Mouse (Mus musculus) hindbrain, embryonic 12.5 days (tissue): ENCODE measurements around the gene Smarcad1. TPM values are rescaled to one million over a fixed set of nuclear protein-coding genes. Genes with fewer than 3 reads are reported as not detected.
"Not testable (repeated sequence)": the region's sequence is repeated elsewhere in the genome, so short reads cannot be mapped to it uniquely, and the experiment has no call there.

Experiments used
- ATAC-seq: fragments of 200-750 bp; cut with Nextera tagmentation; 2 replicates; pipeline ENCODE4 v1.8.0; 2017; ENCODE audit warnings: moderate TSS enrichment; ENCODE audit not compliant: low FRiP score
- H3K27ac ChIP-seq: fragments of 300-500 bp; sonication (generic); 2 replicates; pipeline ENCODE4 v1.5.1; 2016; ENCODE audit warnings: mild to moderate bottlenecking
- H3K27me3 ChIP-seq: fragments of 300-500 bp; sonication (generic); 2 replicates; pipeline ENCODE4 v1.6.1; 2016; ENCODE audit warnings: mild to moderate bottlenecking
- H3K36me3 ChIP-seq: fragments of 300-500 bp; sonication (generic); 2 replicates; pipeline ENCODE4 v1.6.1; 2016; ENCODE audit warnings: mild to moderate bottlenecking
- H3K4me1 ChIP-seq: fragments of 300-500 bp; sonication (generic); 2 replicates; pipeline ENCODE4 v1.6.1; 2016
- H3K4me2 ChIP-seq: fragments of 300-500 bp; sonication (generic); replicated peaks from 2 replicates; pipeline ENCODE4 v1.6.1; 2016; ENCODE audit warnings: mild to moderate bottlenecking
- H3K4me3 ChIP-seq: fragments of 300-500 bp; sonication (generic); 2 replicates; pipeline ENCODE4 v1.5.1; 2016; ENCODE audit warnings: mild to moderate bottlenecking
- H3K9ac ChIP-seq: fragments of 300-500 bp; sonication (generic); 2 replicates; pipeline ENCODE4 v1.6.1; 2016; ENCODE audit warnings: mild to moderate bottlenecking, moderate library complexity
- H3K9me3 ChIP-seq: fragments of 300-500 bp; sonication (generic); replicated peaks from 2 replicates; pipeline ENCODE4 v1.6.1; 2016; ENCODE audit warnings: mild to moderate bottlenecking
- WGBS: fragments of 180-500 bp; shearing (Covaris S2); methylation state at CpG from one replicate; pipeline ENCODE4 v1.1.7; 2016; 5-methylcytosine and 5-hydroxymethylcytosine counted together
- polyA plus RNA-seq: library from polyadenylated mRNA; unstranded; fragments of >200 nt; fragmentation: Nextera tagmentation; extraction: Ambion mirVana; gene quantifications from 2 replicates; pipeline ENCODE4 v1.2.1, GENCODE M21; 2016

The Smarcad1 gene
- polyA plus RNA-seq, result 122 and 134 TPM in 2 replicates

- peak; percentile 96 for ATAC-seq
- Histone ChIP-seq H3K4me1 (peaks cover 13% of the 10 kb centered on the region), H3K9me3 (peaks cover 3% of the 10 kb centered on the region; the same call in 1 of the 2 replicates), H3K9ac (peak within 1 kb of the TSS; percentile 87), H3K27ac (peak within 1 kb of the TSS; percentile 99), H3K27me3 (no peaks in the 10 kb centered on the region), H3K4me2 (peak within 1 kb of the TSS; percentile 76), H3K4me3 (peak within 1 kb of the TSS; percentile 84), H3K36me3 (peaks cover 33% of the 10 kb centered on the region)
- under 1% methylated on average over 81 of the region's 81 CpGs for WGBS
Measured at GRCm38 (mm10) chr6:65042491-65043171, at the start of gene Smarcad1. Smarcad1 (plus strand) TSS chr6:65042583.

GRCm38 (mm10) chr6:64996824-64997421 is 45.5 kb upstream of the Smarcad1 start:
- H3K4me1 ChIP-seq, result no peaks in the 10 kb centered on the region
- H3K9ac ChIP-seq, result no peak overlapping the region
- H3K27ac ChIP-seq, result no peak overlapping the region
- no peaks in the 10 kb centered on the region for H3K9me3 ChIP-seq
- no peaks in the 10 kb centered on the region for H3K27me3 ChIP-seq
- 50% methylated on average over 13 of the region's 13 CpGs for WGBS
- no peak overlapping the region for H3K4me3 ChIP-seq
- no peak for ATAC-seq
- H3K36me3 ChIP-seq, result no peaks in the 10 kb centered on the region
- no peak overlapping the region for H3K4me2 ChIP-seq

GRCm38 (mm10) chr6:64997805-64998204 is 44.6 kb upstream of the Smarcad1 start:
- Histone ChIP-seq H3K9ac (no peak overlapping the region), H3K4me2 (no peak overlapping the region), H3K36me3 (no peaks in the 10 kb centered on the region), H3K27ac (no peak overlapping the region), H3K4me3 (no peak overlapping the region), H3K9me3 (no peaks in the 10 kb centered on the region), H3K4me1 (no peaks in the 10 kb centered on the region), H3K27me3 (no peaks in the 10 kb centered on the region)
- ATAC-seq, result no peak
- WGBS, result 85% methylated on average over 2 of the region's 2 CpGs

GRCm38 (mm10) chr6:65000757-65001156 is 41.6 kb upstream of the Smarcad1 start:
- 87% methylated on average over 5 of the region's 5 CpGs for WGBS
- H3K4me1 ChIP-seq, H3K4me2 ChIP-seq, H3K27ac ChIP-seq, H3K4me3 ChIP-seq, H3K27me3 ChIP-seq, H3K9ac ChIP-seq, ATAC-seq, H3K36me3 ChIP-seq, H3K9me3 ChIP-seq: not testable (repeated sequence)

- Histone ChIP-seq H3K27me3 (no peaks in the 10 kb centered on the region), H3K4me2 (no peak overlapping the region), H3K9me3 (no peaks in the 10 kb centered on the region), H3K9ac (no peak overlapping the region), H3K27ac (no peak overlapping the region), H3K36me3 (no peaks in the 10 kb centered on the region), H3K4me1 (no peaks in the 10 kb centered on the region), H3K4me3 (no peak overlapping the region)
- ATAC-seq, result no peak
- WGBS, result 84% methylated on average over 3 of the region's 3 CpGs
Measured at GRCm38 (mm10) chr6:65002196-65002595, 40.2 kb upstream of the Smarcad1 start.

GRCm38 (mm10) chr6:65008836-65009235 is 33.5 kb upstream of the Smarcad1 start:
- H3K27ac ChIP-seq, result no peak overlapping the region
- no peaks in the 10 kb centered on the region for H3K27me3 ChIP-seq
- no peaks in the 10 kb centered on the region for H3K9me3 ChIP-seq
- H3K4me3 ChIP-seq, result no peak overlapping the region
- WGBS, result 78% methylated on average over 5 of the region's 5 CpGs
- no peak for ATAC-seq
- no peaks in the 10 kb centered on the region for H3K4me1 ChIP-seq
- no peaks in the 10 kb centered on the region for H3K36me3 ChIP-seq
- no peak overlapping the region for H3K4me2 ChIP-seq
- H3K9ac ChIP-seq, result no peak overlapping the region

- no peaks in the 10 kb centered on the region for H3K9me3 ChIP-seq
- no peaks in the 10 kb centered on the region for H3K4me1 ChIP-seq
- no peak overlapping the region for H3K4me2 ChIP-seq
- H3K27me3 ChIP-seq, result no peaks in the 10 kb centered on the region
- H3K36me3 ChIP-seq, result no peaks in the 10 kb centered on the region
- no peak for ATAC-seq
- WGBS, result 87% methylated on average over 5 of the region's 5 CpGs
- H3K27ac ChIP-seq, result no peak overlapping the region
- H3K9ac ChIP-seq, result no peak overlapping the region
- H3K4me3 ChIP-seq, result no peak overlapping the region
Measured at GRCm38 (mm10) chr6:65011444-65011990, 30.9 kb upstream of the Smarcad1 start.

- Histone ChIP-seq H3K4me2 (no peak overlapping the region), H3K9ac (no peak overlapping the region), H3K9me3 (no peaks in the 10 kb centered on the region), H3K4me3 (no peak overlapping the region), H3K27ac (no peak overlapping the region), H3K4me1 (no peaks in the 10 kb centered on the region), H3K36me3 (no peaks in the 10 kb centered on the region), H3K27me3 (no peaks in the 10 kb centered on the region)
- WGBS, result 90% methylated on average over 2 of the region's 2 CpGs
- no peak for ATAC-seq
Measured at GRCm38 (mm10) chr6:65012142-65012541, 30.2 kb upstream of the Smarcad1 start.

GRCm38 (mm10) chr6:65017566-65017965 is 24.8 kb upstream of the Smarcad1 start:
- no peak for ATAC-seq
- 96% methylated on average over 10 of the region's 10 CpGs for WGBS
- no peak overlapping the region for H3K4me2 ChIP-seq

GRCm38 (mm10) chr6:65018966-65019365 is 23.4 kb upstream of the Smarcad1 start:
- H3K4me1 ChIP-seq, H3K9ac ChIP-seq, ATAC-seq, H3K4me2 ChIP-seq, H3K9me3 ChIP-seq, H3K27ac ChIP-seq, H3K4me3 ChIP-seq, H3K27me3 ChIP-seq, H3K36me3 ChIP-seq: not testable (repeated sequence)
- WGBS, result 86% methylated on average over 5 of the region's 5 CpGs

More at GRCm38 (mm10) chr6:65017566-65017965, 24.8 kb upstream of the Smarcad1 start:
- Histone ChIP-seq H3K9ac (no peak overlapping the region), H3K9me3 (no peaks in the 10 kb centered on the region), H3K36me3 (no peaks in the 10 kb centered on the region), H3K27me3 (no peaks in the 10 kb centered on the region), H3K4me1 (no peaks in the 10 kb centered on the region), H3K4me3 (no peak overlapping the region), H3K27ac (no peak overlapping the region)

- no peak for ATAC-seq
Measured at GRCm38 (mm10) chr6:65021883-65022282, 20.5 kb upstream of the Smarcad1 start.

GRCm38 (mm10) chr6:65023053-65023452 is 19.3 kb upstream of the Smarcad1 start:
- 77% methylated on average over 6 of the region's 6 CpGs for WGBS
- Histone ChIP-seq H3K9me3 (no peaks in the 10 kb centered on the region), H3K27ac (no peak overlapping the region), H3K36me3 (no peaks in the 10 kb centered on the region), H3K27me3 (no peaks in the 10 kb centered on the region), H3K4me3 (no peak overlapping the region), H3K9ac (no peak overlapping the region), H3K4me2 (no peak overlapping the region), H3K4me1 (no peaks in the 10 kb centered on the region)
- ATAC-seq, result no peak

More at GRCm38 (mm10) chr6:65021883-65022282, 20.5 kb upstream of the Smarcad1 start:
- H3K27ac ChIP-seq, result no peak overlapping the region
- no peak overlapping the region for H3K4me2 ChIP-seq
- H3K4me3 ChIP-seq, result no peak overlapping the region
- H3K9ac ChIP-seq, result no peak overlapping the region
- H3K9me3 ChIP-seq, result no peaks in the 10 kb centered on the region
- no peaks in the 10 kb centered on the region for H3K4me1 ChIP-seq
- H3K36me3 ChIP-seq, result no peaks in the 10 kb centered on the region
- 14% methylated on average over 4 of the region's 4 CpGs for WGBS
- H3K27me3 ChIP-seq, result no peaks in the 10 kb centered on the region
